Mouse (Mus musculus) heart, embryonic 16.5 days (tissue): ENCODE data around the gene Fthl17f. TPM values are rescaled to one million over a fixed set of nuclear protein-coding genes. Genes with fewer than 3 reads are reported as not detected.
"Not testable (repeated sequence)": the region's sequence is repeated elsewhere in the genome, so short reads cannot be mapped to it uniquely, and the experiment has no call there.

Experiments
- ATAC-seq: fragments of 200-750 bp; cut with Nextera tagmentation; replicated peaks from 2 replicates; pipeline ENCODE4 v1.8.0; 2017; ENCODE audit warnings: moderate number of reproducible peaks; ENCODE audit not compliant: insufficient read depth, low FRiP score; ENCODE audit errors: extremely low read depth
- H3K27ac ChIP-seq: fragments of 300-500 bp; sonication (generic); 2 replicates; pipeline ENCODE4 v1.5.1; 2014; ENCODE audit warnings: mild to moderate bottlenecking, low read length, control low read depth, moderate library complexity
- H3K27me3 ChIP-seq: fragments of 300-500 bp; sonication (generic); 2 replicates; pipeline ENCODE4 v1.6.1; 2014; ENCODE audit warnings: low read length, mixed read lengths; ENCODE audit not compliant: control insufficient read depth, insufficient read depth
- H3K36me3 ChIP-seq: fragments of 300-500 bp; sonication (generic); 2 replicates; pipeline ENCODE4 v1.6.1; 2014; ENCODE audit not compliant: control insufficient read depth, insufficient read depth
- H3K4me1 ChIP-seq: fragments of 300-500 bp; sonication (generic); 2 replicates; pipeline ENCODE4 v1.6.1; 2014; ENCODE audit warnings: low read length, mixed read lengths; ENCODE audit not compliant: control insufficient read depth, insufficient read depth
- H3K4me2 ChIP-seq: fragments of 300-500 bp; sonication (generic); 2 replicates; pipeline ENCODE4 v1.6.1; 2014; ENCODE audit warnings: low read depth, mild to moderate bottlenecking, control low read depth, low read length
- H3K4me3 ChIP-seq: fragments of 300-500 bp; sonication (generic); 2 replicates; pipeline ENCODE4 v1.5.1; 2014; ENCODE audit warnings: mild to moderate bottlenecking, control low read depth, low read length
- H3K9ac ChIP-seq: fragments of 300-500 bp; sonication (generic); 2 replicates; pipeline ENCODE4 v1.6.1; 2014; ENCODE audit warnings: low read length, control low read depth
- H3K9me3 ChIP-seq: fragments of 300-500 bp; sonication (generic); replicated peaks from 2 replicates; pipeline ENCODE4 v1.6.1; 2016; ENCODE audit warnings: low read length; ENCODE audit not compliant: control insufficient read depth
- WGBS: fragments of 180-500 bp; shearing (Covaris S2); extraction: QIAGEN DNeasy Blood & Tissue Kit; methylation state at CpG from one replicate; pipeline ENCODE4 v1.1.7; 2014; 5-methylcytosine and 5-hydroxymethylcytosine counted together
- polyA plus RNA-seq: library from polyadenylated mRNA; unstranded; fragments of >200 nt; fragmentation: Nextera tagmentation; extraction: Ambion mirVana; gene quantifications from 2 replicates; pipeline ENCODE4 v1.2.1, GENCODE M21; 2015

Gene Fthl17f
- polyA plus RNA-seq = not detected in 2 replicates

DNA sequence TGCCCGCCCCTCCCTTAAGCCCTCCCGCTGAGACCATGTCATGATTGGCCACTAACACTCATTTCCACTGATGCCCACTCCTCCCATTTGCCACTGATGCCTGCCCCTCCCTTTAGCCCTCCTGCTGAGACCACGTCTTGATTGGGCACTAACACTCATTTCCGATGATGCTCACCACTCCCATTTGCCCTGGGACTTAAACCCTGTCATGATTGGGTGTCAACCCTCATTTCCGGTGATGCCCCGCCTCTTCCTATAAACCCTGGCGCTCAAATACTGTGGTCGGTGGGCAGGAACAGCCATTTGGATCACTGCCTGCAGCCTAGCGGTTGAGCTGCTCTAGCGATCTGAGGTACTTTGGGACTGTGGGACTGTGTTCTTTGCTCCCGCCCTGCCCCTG lies at the start of gene Fthl17f:
Fthl17f (plus strand) TSS at position 301 of the 400 bp plus-strand sequence.
- H3K36me3 ChIP-seq, H3K9me3 ChIP-seq, H3K27ac ChIP-seq, H3K27me3 ChIP-seq, H3K9ac ChIP-seq, ATAC-seq, H3K4me3 ChIP-seq, H3K4me1 ChIP-seq, H3K4me2 ChIP-seq: not testable (repeated sequence)
- whole genome bisulfite sequencing = 86% methylated on average over 11 of the region's 11 CpGs

GRCm38 (mm10) chrX:9016079-9016478 lies 46.7 kb upstream of the Fthl17f start:
- WGBS = 56% methylated on average over 1 of the region's 1 CpGs
- Histone ChIP-seq H3K4me3 (no peak overlapping the region), H3K36me3 (no peaks in the 10 kb centered on the region), H3K9ac (no peak overlapping the region), H3K27me3 (no peaks in the 10 kb centered on the region), H3K4me2 (no peak overlapping the region), H3K27ac (no peak overlapping the region), H3K4me1 (no peaks in the 10 kb centered on the region), H3K9me3 (no peaks in the 10 kb centered on the region)
- ATAC-seq = no peak

GRCm38 (mm10) chrX:9019481-9019880 lies 43.3 kb upstream of the Fthl17f start:
- Histone ChIP-seq H3K36me3 (no peaks in the 10 kb centered on the region), H3K4me1 (no peaks in the 10 kb centered on the region), H3K27me3 (no peaks in the 10 kb centered on the region), H3K27ac (no peak overlapping the region), H3K9ac (no peak overlapping the region), H3K4me3 (no peak overlapping the region), H3K4me2 (no peak overlapping the region), H3K9me3 (no peaks in the 10 kb centered on the region)
- ATAC-seq = no peak
- 56% methylated on average over 10 of the region's 10 CpGs for WGBS

GRCm38 (mm10) chrX:9033193-9033592 lies 29.6 kb upstream of the Fthl17f start, which contains the start of gene Fthl17e:
Fthl17e (plus strand) TSS chrX:9033493.
- H3K4me2 ChIP-seq, H3K36me3 ChIP-seq, H3K27me3 ChIP-seq, H3K9me3 ChIP-seq, H3K4me3 ChIP-seq, H3K9ac ChIP-seq, ATAC-seq, H3K4me1 ChIP-seq, H3K27ac ChIP-seq: not testable (repeated sequence)
- WGBS = no CpG with 5 or more reads among the region's 10 CpGs

DNA sequence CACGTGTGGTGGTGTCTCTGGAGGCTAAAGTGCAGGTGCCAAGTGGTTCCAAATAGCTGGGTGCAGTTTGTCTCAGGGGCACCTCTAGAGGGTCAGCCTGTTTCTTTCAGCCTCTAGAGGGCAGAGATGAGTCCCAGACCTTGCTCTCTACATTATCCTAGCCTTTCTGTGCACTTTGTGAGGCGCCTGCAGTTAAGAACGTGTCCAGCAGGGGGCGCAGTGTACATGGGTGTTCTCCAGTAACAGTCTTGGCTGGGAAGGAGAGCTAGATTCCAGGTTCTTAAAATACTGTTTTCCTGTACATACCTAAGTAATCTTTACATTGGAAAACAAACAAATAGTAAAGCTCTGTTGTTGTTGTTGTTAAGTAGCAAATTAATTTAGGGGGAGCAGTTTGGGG lies 21.2 kb upstream of the Fthl17f start:
- H3K9me3 ChIP-seq, H3K27me3 ChIP-seq, H3K4me2 ChIP-seq, H3K27ac ChIP-seq, H3K36me3 ChIP-seq, H3K4me3 ChIP-seq, ATAC-seq, H3K4me1 ChIP-seq, H3K9ac ChIP-seq: not testable (repeated sequence)
- 32% methylated on average over 3 of the region's 4 CpGs for WGBS

- not testable (repeated sequence) for H3K9me3 ChIP-seq, H3K4me1 ChIP-seq, ATAC-seq, H3K9ac ChIP-seq, H3K4me2 ChIP-seq, H3K27me3 ChIP-seq, H3K36me3 ChIP-seq, H3K27ac ChIP-seq, H3K4me3 ChIP-seq
- WGBS = 22% methylated on average over 7 of the region's 9 CpGs
These were observed 1.9 kb upstream of the Fthl17f start for GRCm38 (mm10) chrX:9060952-9061351.

GRCm38 (mm10) chrX:9062101-9062500 lies 714 bp upstream of the Fthl17f start:
- ATAC-seq = no peak
- no peaks in the 10 kb centered on the region for H3K36me3 ChIP-seq
- no peaks in the 10 kb centered on the region for H3K4me1 ChIP-seq
- no peaks in the 10 kb centered on the region for H3K27me3 ChIP-seq
- H3K27ac ChIP-seq = no peak overlapping the region
- WGBS = 77% methylated on average over 4 of the region's 4 CpGs
- H3K9me3 ChIP-seq = peaks cover 4% of the 10 kb centered on the region
- no peak overlapping the region for H3K4me2 ChIP-seq
- no peak overlapping the region for H3K9ac ChIP-seq
- no peak overlapping the region for H3K4me3 ChIP-seq

DNA sequence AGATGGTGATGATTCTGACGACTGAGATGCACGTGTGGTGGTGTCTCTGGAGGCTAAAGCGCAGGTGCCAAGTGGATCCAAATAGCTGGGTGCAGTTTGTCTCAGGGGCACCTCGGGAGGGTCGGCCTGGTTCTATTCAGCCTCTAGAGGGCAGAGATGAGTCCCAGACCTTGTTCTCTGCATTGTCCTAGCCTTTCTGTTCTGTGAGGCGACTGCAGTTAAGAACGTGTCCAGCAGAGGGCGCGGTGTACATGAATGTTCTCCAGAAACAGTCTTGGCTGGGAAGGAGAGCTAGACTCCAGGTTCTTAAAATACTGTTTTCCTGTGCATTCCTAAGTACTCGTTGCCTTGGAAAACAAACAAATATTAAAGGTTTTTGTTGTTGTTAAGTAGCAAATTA lies 14.9 kb downstream of the Fthl17f start:
- not testable (repeated sequence) for H3K4me2 ChIP-seq, H3K9me3 ChIP-seq, H3K36me3 ChIP-seq, ATAC-seq, H3K27ac ChIP-seq, H3K4me1 ChIP-seq, H3K9ac ChIP-seq, H3K27me3 ChIP-seq, H3K4me3 ChIP-seq
- 5% methylated on average over 4 of the region's 10 CpGs for WGBS

- H3K9me3 ChIP-seq, H3K9ac ChIP-seq, H3K4me2 ChIP-seq, H3K27ac ChIP-seq, ATAC-seq, H3K36me3 ChIP-seq, H3K4me1 ChIP-seq, H3K27me3 ChIP-seq, H3K4me3 ChIP-seq: not testable (repeated sequence)
These were observed 32.3 kb downstream of the Fthl17f start for GRCm38 (mm10) chrX:9095066-9095465.

GRCm38 (mm10) chrX:9104262-9104661 lies 41.4 kb downstream of the Fthl17f start, which contains the start of gene 4930402K13Rik:
4930402K13Rik (plus strand) TSS chrX:9104562.
- no peak within 1 kb of the TSS for H3K4me3 ChIP-seq

More at GRCm38 (mm10) chrX:9104262-9104661, 41.4 kb downstream of the Fthl17f start, which contains the start of gene 4930402K13Rik:
- no peak within 1 kb of the TSS for H3K4me2 ChIP-seq
- H3K36me3 ChIP-seq = no peaks in the 10 kb centered on the region
- no peak for ATAC-seq
- no peaks in the 10 kb centered on the region for H3K27me3 ChIP-seq
- no peaks in the 10 kb centered on the region for H3K4me1 ChIP-seq
- no peak within 1 kb of the TSS for H3K9ac ChIP-seq
- no peaks in the 10 kb centered on the region for H3K9me3 ChIP-seq
- 91% methylated on average over 6 of the region's 6 CpGs for WGBS
- H3K27ac ChIP-seq = no peak within 1 kb of the TSS
